Mouse (Mus musculus) thymus, adult 2 months (tissue): ENCODE measurements around the gene Sall4. TPM values are rescaled to one million over a fixed set of nuclear protein-coding genes. Genes with fewer than 3 reads are reported as not detected.

ENCODE experiments used
- DNase-seq: peaks from one replicate; pipeline ENCODE4 v3.0.0; 2021
- H3K27ac ChIP-seq: fragments of 200-500 bp; 2 replicates; pipeline ENCODE4 v1.5.1; 2012; ENCODE audit warnings: low read length, control low read depth; ENCODE audit not compliant: control insufficient read depth, insufficient read depth
- H3K27me3 ChIP-seq: fragments of 200-500 bp; 2 replicates; pipeline ENCODE4 v1.6.1; 2012; ENCODE audit warnings: mild to moderate bottlenecking, low read length, moderate library complexity, mixed read lengths; ENCODE audit not compliant: control insufficient read depth, insufficient read depth
- H3K36me3 ChIP-seq: fragments of 200-500 bp; 2 replicates; pipeline ENCODE4 v1.6.1; 2012; ENCODE audit warnings: mild to moderate bottlenecking, low read length, moderate library complexity; ENCODE audit not compliant: control insufficient read depth, insufficient read depth
- H3K4me1 ChIP-seq: fragments of 200-500 bp; replicated peaks from 2 replicates; pipeline ENCODE4 v1.6.1; 2012; ENCODE audit warnings: low read length; ENCODE audit not compliant: control insufficient read depth, insufficient read depth
- H3K4me3 ChIP-seq: fragments of 200-500 bp; 2 replicates; pipeline ENCODE4 v1.5.1; 2012; ENCODE audit warnings: mild to moderate bottlenecking, low read length, control low read depth, moderate library complexity; ENCODE audit not compliant: control insufficient read depth, insufficient read depth
- CTCF ChIP-seq: fragments of 200-500 bp; IDR thresholded peaks from 2 replicates; pipeline ENCODE4 v1.5.1; 2012; ENCODE audit warnings: mild to moderate bottlenecking, control low read depth, low read length, moderate library complexity, borderline replicate concordance; ENCODE audit not compliant: control insufficient read depth, poor library complexity, insufficient read depth; ENCODE audit errors: extremely low read depth
- POLR2A ChIP-seq: fragments of 200-500 bp; IDR thresholded peaks from 2 replicates; pipeline ENCODE4 v1.6.1; 2012; ENCODE audit warnings: mild to moderate bottlenecking, low read length, control low read depth, moderate library complexity; ENCODE audit not compliant: control insufficient read depth, poor library complexity, insufficient read depth; ENCODE audit errors: extremely low read depth
- WGBS: fragments of 180-500 bp; shearing (Covaris S2); methylation state at CpG from one replicate; pipeline ENCODE4 v1.1.7; 2018; 5-methylcytosine and 5-hydroxymethylcytosine counted together
- polyA plus RNA-seq: library from polyadenylated mRNA; depleted of rRNA; stranded (reverse); fragments of >200 nt; gene quantifications from 2 replicates; pipeline ENCODE4 v1.2.3, GENCODE M21; 2012; rRNA removed

Gene Sall4
- polyA plus RNA-seq, 1 experiment: 0.04 TPM

DNA sequence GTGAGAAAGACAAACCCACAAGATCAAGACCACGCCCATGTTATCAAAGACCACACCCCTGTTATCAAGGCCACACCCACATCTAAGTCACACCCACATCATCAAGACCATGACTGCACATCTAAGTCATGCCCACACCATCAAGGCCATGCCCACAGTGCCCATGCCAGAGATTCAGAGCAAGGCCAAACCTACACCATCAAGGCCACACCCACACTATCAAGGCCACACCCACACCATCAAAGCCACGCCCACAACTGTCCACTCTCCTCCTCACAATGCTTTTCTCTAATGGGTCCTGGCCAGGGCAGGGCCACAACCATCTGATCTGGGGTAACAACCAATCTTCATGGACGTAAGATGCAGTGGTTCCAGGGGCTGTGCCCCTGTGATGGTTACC is 56.8 kb downstream of the Sall4 start:
- no peak for DNase-seq
- Histone ChIP-seq H3K27me3 (no peaks in the 10 kb centered on the region), H3K36me3 (no peaks in the 10 kb centered on the region), H3K4me1 (no peaks in the 10 kb centered on the region), H3K4me3 (no peak overlapping the region), H3K27ac (no peak overlapping the region)
- 73% methylated on average over 3 of the region's 3 CpGs for WGBS
- TF ChIP-seq POLR2A: no peak
- no peak for TF ChIP-seq CTCF

GRCm38 (mm10) chr2:168707766-168708165 is 60.0 kb downstream of the Sall4 start:
- H3K4me1 ChIP-seq: no peaks in the 10 kb centered on the region
- no peaks in the 10 kb centered on the region for H3K27me3 ChIP-seq
- DNase-seq: no peak
- TF ChIP-seq POLR2A (no peak), CTCF (no peak)
- no peak overlapping the region for H3K27ac ChIP-seq
- no peak overlapping the region for H3K4me3 ChIP-seq
- WGBS: 74% methylated on average over 9 of the region's 9 CpGs
- H3K36me3 ChIP-seq: no peaks in the 10 kb centered on the region

DNA sequence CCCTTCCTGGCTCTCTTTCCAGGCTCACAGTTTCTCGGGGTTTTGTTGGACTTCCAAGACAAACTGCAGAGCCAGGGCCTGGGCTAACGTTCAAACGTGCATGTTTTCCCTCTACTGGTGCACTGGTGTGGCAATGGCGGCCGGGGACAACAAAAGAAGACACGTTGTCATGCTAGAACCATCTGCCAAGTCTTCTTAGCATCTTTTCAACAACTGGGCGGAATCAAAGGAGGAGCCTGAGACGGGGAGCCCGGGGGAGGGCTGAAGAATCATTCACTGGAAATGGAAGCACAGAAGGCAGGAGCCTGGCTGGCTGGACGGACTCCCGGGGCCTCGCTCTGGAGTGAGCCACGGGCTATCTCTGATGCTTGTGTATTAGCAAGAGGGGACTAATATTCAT is 65.5 kb downstream of the Sall4 start:
- Histone ChIP-seq H3K27ac (no peak overlapping the region), H3K4me1 (no peaks in the 10 kb centered on the region), H3K36me3 (no peaks in the 10 kb centered on the region), H3K4me3 (no peak overlapping the region), H3K27me3 (no peaks in the 10 kb centered on the region)
- TF ChIP-seq POLR2A (no peak), CTCF (no peak)
- no peak for DNase-seq
- WGBS: 87% methylated on average over 13 of the region's 13 CpGs

Other genes with a start within 250 kb of the Sall4 start
- gene Nfatc2, start 166.3 kb downstream of the Sall4 start, polyA plus RNA-seq: 13.3 and 17.4 TPM in 2 replicates
- gene Atp9a, start 25.5 kb downstream of the Sall4 start, polyA plus RNA-seq: 20.5 and 29.9 TPM in 2 replicates
- 63.1 and 71.5 TPM in 2 replicates for gene Zfp64, start 187.6 kb upstream of the Sall4 start, polyA plus RNA-seq